Mouse (Mus musculus): ENCODE results near the gene Stab1. TPM values are rescaled to one million over a fixed set of nuclear protein-coding genes. Genes with fewer than 3 reads are reported as not detected.
A peak's percentile ranks its signal among the peaks of the same experiment; 100 is the strongest.

Gene Stab1
- total and polyA plus RNA-seq, 3 experiments = 0.44 TPM; not detected in 2

DNA sequence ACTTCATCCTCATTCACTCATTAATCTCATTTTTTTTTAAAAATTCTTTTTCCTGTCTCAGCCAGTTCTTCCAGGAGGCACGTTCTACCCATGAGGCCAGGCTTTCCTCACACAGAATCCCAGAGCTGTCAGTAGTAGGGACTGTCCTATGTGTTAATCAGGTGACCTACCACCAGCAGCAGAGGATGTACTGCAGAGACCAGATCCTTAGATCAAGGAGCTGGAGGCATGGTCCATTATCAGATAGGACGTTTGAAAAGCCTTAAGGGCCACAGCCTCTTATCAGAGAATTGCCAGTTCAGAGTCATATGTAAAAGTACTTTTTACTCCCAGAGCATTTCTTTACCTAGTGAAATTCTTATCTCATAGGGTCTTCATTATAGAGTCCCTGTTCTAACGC lies 54.4 kb downstream of the Stab1 start:
- DNase-seq (ENCODE audit: low spot score) = no peak
- H3K9me3 ChIP-seq (replicated peaks) = no peaks in the 10 kb centered on the region
- TF ChIP-seq CTCF (IDR thresholded peaks at IDR 0.05; ENCODE audit: low read depth, low read length) (no peak), TAL1 (conservative IDR thresholded peaks at IDR 0.05; ENCODE audit: low read depth, low read length) (no peak), GATA2 (IDR thresholded peaks at IDR 0.05; ENCODE audit: borderline replicate concordance, low read depth, low read length) (no peak), GATA1 (IDR thresholded peaks at IDR 0.05; ENCODE audit: borderline replicate concordance, low read length) (no peak), POLR2AphosphoS5 (IDR thresholded peaks at IDR 0.05; ENCODE audit: insufficient replicate concordance, low read depth, low read length) (no peak)
- peak; percentile 57 for ATAC-seq (ENCODE audit: extremely low read depth, insufficient number of reproducible peaks, low FRiP score, poor library complexity, severe bottlenecking)
- no peaks in the 10 kb centered on the region for H3K27me3 ChIP-seq (ENCODE audit: insufficient read depth, low read length)
- H3K36me3 ChIP-seq (replicated peaks) = peaks cover 91% of the 10 kb centered on the region
- no peak overlapping the region for H3K4me3 ChIP-seq (ENCODE audit: low read depth, low read length)
- peaks cover 33% of the 10 kb centered on the region for H3K4me1 ChIP-seq (ENCODE audit: insufficient read depth, low read depth, low read length)

- DNase-seq (ENCODE audit: low spot score) = no peak
- no peak for ATAC-seq (ENCODE audit: extremely low read depth, insufficient number of reproducible peaks, low FRiP score, poor library complexity, severe bottlenecking)
- Histone ChIP-seq H3K27me3 (ENCODE audit: insufficient read depth, low read length) (no peaks in the 10 kb centered on the region), H3K36me3 (replicated peaks) (peaks cover 91% of the 10 kb centered on the region), H3K9me3 (replicated peaks) (no peaks in the 10 kb centered on the region), H3K4me3 (ENCODE audit: low read depth, low read length) (no peak overlapping the region), H3K4me1 (ENCODE audit: insufficient read depth, low read depth, low read length) (peaks cover 35% of the 10 kb centered on the region)
- TF ChIP-seq POLR2AphosphoS5 (IDR thresholded peaks at IDR 0.05; ENCODE audit: insufficient replicate concordance, low read depth, low read length) = no peak
- TF ChIP-seq TAL1 (conservative IDR thresholded peaks at IDR 0.05; ENCODE audit: low read depth, low read length) = no peak
- TF ChIP-seq CTCF (IDR thresholded peaks at IDR 0.05; ENCODE audit: low read depth, low read length) = no peak
Measured at GRCm38 (mm10) chr14:31112187-31112586, 56.3 kb downstream of the Stab1 start.

DNA sequence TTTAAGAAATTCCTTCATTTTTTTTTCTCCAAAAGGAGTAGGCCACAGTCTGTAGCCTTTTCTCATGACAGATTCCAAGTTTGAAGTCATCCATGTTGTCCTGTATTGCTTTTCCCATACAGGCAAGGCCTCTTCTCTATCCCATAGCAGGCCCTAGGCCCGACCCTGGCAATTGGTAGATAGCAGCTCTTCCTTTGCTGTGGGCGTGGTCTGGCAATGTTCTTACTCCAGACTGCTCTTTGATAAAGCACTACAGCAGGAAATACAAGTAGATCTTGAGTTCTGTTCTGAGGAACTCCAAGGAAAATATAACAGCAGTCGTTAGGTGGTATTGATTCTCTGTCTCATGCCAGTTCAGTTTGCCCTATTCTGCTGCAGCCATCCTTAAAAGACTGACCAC lies 57.8 kb downstream of the Stab1 start:
- Histone ChIP-seq H3K9me3 (replicated peaks) (no peaks in the 10 kb centered on the region), H3K27me3 (ENCODE audit: insufficient read depth, low read length) (no peaks in the 10 kb centered on the region), H3K36me3 (replicated peaks) (peaks cover 92% of the 10 kb centered on the region), H3K4me1 (ENCODE audit: insufficient read depth, low read depth, low read length) (peaks cover 33% of the 10 kb centered on the region), H3K4me3 (ENCODE audit: low read depth, low read length) (no peak overlapping the region)
- DNase-seq (ENCODE audit: low spot score) (no peak), ATAC-seq (ENCODE audit: extremely low read depth, insufficient number of reproducible peaks, low FRiP score, poor library complexity, severe bottlenecking) (0 out of 2 replicates have a peak, but pooled peaks have one; percentile 34)
- no peak for TF ChIP-seq GATA2 (IDR thresholded peaks at IDR 0.05; ENCODE audit: borderline replicate concordance, low read depth, low read length)
- TF ChIP-seq TAL1 (conservative IDR thresholded peaks at IDR 0.05; ENCODE audit: low read depth, low read length) = no peak
- no peak for TF ChIP-seq POLR2AphosphoS5 (IDR thresholded peaks at IDR 0.05; ENCODE audit: insufficient replicate concordance, low read depth, low read length)
- no peak for TF ChIP-seq GATA1 (IDR thresholded peaks at IDR 0.05; ENCODE audit: borderline replicate concordance, low read length)
- no peak for TF ChIP-seq CTCF (IDR thresholded peaks at IDR 0.05; ENCODE audit: low read depth, low read length)

DNA sequence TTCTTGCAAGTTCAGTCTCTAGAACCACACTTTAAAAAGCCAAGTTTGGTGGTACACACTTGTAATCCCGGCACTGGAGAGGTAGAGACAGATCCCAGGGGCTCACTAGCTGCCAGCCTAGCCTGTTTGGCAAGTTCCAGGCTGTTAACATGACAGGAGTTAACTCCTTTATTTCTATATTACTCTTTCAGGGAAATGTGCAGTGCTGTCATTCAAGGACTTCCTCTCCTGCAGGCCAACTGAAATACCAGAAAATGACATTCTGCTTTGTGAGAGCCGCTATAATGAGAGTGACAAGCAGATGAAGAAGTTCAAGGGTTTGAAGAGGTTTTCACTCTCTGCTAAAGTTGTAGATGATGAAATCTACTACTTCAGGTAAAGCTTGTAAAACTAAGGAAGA lies 63.3 kb downstream of the Stab1 start:
- no peak for TF ChIP-seq CTCF (IDR thresholded peaks at IDR 0.05; ENCODE audit: low read depth, low read length)
- H3K4me3 ChIP-seq (ENCODE audit: low read depth, low read length) = no peak overlapping the region
- ATAC-seq (ENCODE audit: extremely low read depth, insufficient number of reproducible peaks, low FRiP score, poor library complexity, severe bottlenecking) = no peak
- DNase-seq (ENCODE audit: low spot score) = no peak
- H3K9me3 ChIP-seq (replicated peaks) = no peaks in the 10 kb centered on the region
- no peaks in the 10 kb centered on the region for H3K27me3 ChIP-seq (ENCODE audit: insufficient read depth, low read length)
- peaks cover 5% of the 10 kb centered on the region for H3K4me1 ChIP-seq (ENCODE audit: insufficient read depth, low read depth, low read length)
- H3K36me3 ChIP-seq (replicated peaks) = peaks cover 76% of the 10 kb centered on the region

- H3K36me3 ChIP-seq (replicated peaks) = peaks cover 72% of the 10 kb centered on the region
- TF ChIP-seq GATA2 (IDR thresholded peaks at IDR 0.05; ENCODE audit: borderline replicate concordance, low read depth, low read length) = no peak
- TF ChIP-seq GATA1 (IDR thresholded peaks at IDR 0.05; ENCODE audit: borderline replicate concordance, low read length) = no peak
- no peak for TF ChIP-seq CTCF (IDR thresholded peaks at IDR 0.05; ENCODE audit: low read depth, low read length)
- TF ChIP-seq TAL1 (conservative IDR thresholded peaks at IDR 0.05; ENCODE audit: low read depth, low read length) = no peak
- TF ChIP-seq POLR2AphosphoS5 (IDR thresholded peaks at IDR 0.05; ENCODE audit: insufficient replicate concordance, low read depth, low read length) = no peak
- no peak for ATAC-seq (ENCODE audit: extremely low read depth, insufficient number of reproducible peaks, low FRiP score, poor library complexity, severe bottlenecking)
- H3K27me3 ChIP-seq (ENCODE audit: insufficient read depth, low read length) = no peaks in the 10 kb centered on the region
- H3K4me3 ChIP-seq (ENCODE audit: low read depth, low read length) = no peak overlapping the region
- H3K9me3 ChIP-seq (replicated peaks) = no peaks in the 10 kb centered on the region
- peaks cover 17% of the 10 kb centered on the region for H3K4me1 ChIP-seq (ENCODE audit: insufficient read depth, low read depth, low read length)
- DNase-seq (ENCODE audit: low spot score) = no peak
Measured at GRCm38 (mm10) chr14:31089918-31090317, 78.5 kb downstream of the Stab1 start.

Other genes with a start within 250 kb of the Stab1 start
- not detected in 2 replicates for gene Itih3, start 244.9 kb downstream of the Stab1 start, total RNA-seq (2014; fragmentation: Nextera tagmentation)
- not detected in 2 replicates for gene Itih3, start 244.9 kb downstream of the Stab1 start, total RNA-seq (2017)
- gene Itih3, start 244.9 kb downstream of the Stab1 start, polyA plus RNA-seq (2012) = not detected in 2 replicates
- gene Itih1, start 225.4 kb downstream of the Stab1 start, total RNA-seq (2014; fragmentation: Nextera tagmentation) = not detected in 2 replicates
- gene Itih1, start 225.4 kb downstream of the Stab1 start, total RNA-seq (2017) = not detected in 2 replicates
- gene Itih1, start 225.4 kb downstream of the Stab1 start, polyA plus RNA-seq (2012) = not detected in 2 replicates
- gene Nek4, start 217.3 kb downstream of the Stab1 start, total RNA-seq (2014; fragmentation: Nextera tagmentation) = 21.9 and 23.0 TPM in 2 replicates
- gene Nek4, start 217.3 kb downstream of the Stab1 start, total RNA-seq (2017) = 13.6 and 14.6 TPM in 2 replicates
- gene Nek4, start 217.3 kb downstream of the Stab1 start, polyA plus RNA-seq (2012) = 6.3 and 7.3 TPM in 2 replicates
- gene Glt8d1, start 167.2 kb downstream of the Stab1 start, total RNA-seq (2014; fragmentation: Nextera tagmentation) = 48.8 and 53.6 TPM in 2 replicates
- 23.7 and 34.4 TPM in 2 replicates for gene Glt8d1, start 167.2 kb downstream of the Stab1 start, total RNA-seq (2017)
- 4.5 and 4.7 TPM in 2 replicates for gene Glt8d1, start 167.2 kb downstream of the Stab1 start, polyA plus RNA-seq (2012)
- gene Spcs1, start 167.0 kb downstream of the Stab1 start, total RNA-seq (2014; fragmentation: Nextera tagmentation) = 124 and 129 TPM in 2 replicates
- 169 and 173 TPM in 2 replicates for gene Spcs1, start 167.0 kb downstream of the Stab1 start, total RNA-seq (2017)
- 17.7 TPM in 2 replicates for gene Spcs1, start 167.0 kb downstream of the Stab1 start, polyA plus RNA-seq (2012)
- 144 and 168 TPM in 2 replicates for gene Pbrm1, start 149.5 kb downstream of the Stab1 start, total RNA-seq (2014; fragmentation: Nextera tagmentation)
- 51.4 and 61.2 TPM in 2 replicates for gene Pbrm1, start 149.5 kb downstream of the Stab1 start, total RNA-seq (2017)
- 11.9 and 15.3 TPM in 2 replicates for gene Pbrm1, start 149.5 kb downstream of the Stab1 start, polyA plus RNA-seq (2012)
- 376 and 398 TPM in 2 replicates for gene Gnl3, start 149.5 kb downstream of the Stab1 start, total RNA-seq (2014; fragmentation: Nextera tagmentation)
- gene Gnl3, start 149.5 kb downstream of the Stab1 start, total RNA-seq (2017) = 271 and 308 TPM in 2 replicates
- gene Gnl3, start 149.5 kb downstream of the Stab1 start, polyA plus RNA-seq (2012) = 21.8 and 37.9 TPM in 2 replicates
- gene Smim4, start 39.7 kb downstream of the Stab1 start, total RNA-seq (2014; fragmentation: Nextera tagmentation) = 32.1 and 36.7 TPM in 2 replicates
- gene Smim4, start 39.7 kb downstream of the Stab1 start, total RNA-seq (2017) = 167 and 173 TPM in 2 replicates
- 71.4 and 93.4 TPM in 2 replicates for gene Smim4, start 39.7 kb downstream of the Stab1 start, polyA plus RNA-seq (2012)
- gene Nt5dc2, start 37.6 kb downstream of the Stab1 start, total RNA-seq (2014; fragmentation: Nextera tagmentation) = 213 and 233 TPM in 2 replicates
- gene Nt5dc2, start 37.6 kb downstream of the Stab1 start, total RNA-seq (2017) = 136 and 175 TPM in 2 replicates
- 381 and 572 TPM in 2 replicates for gene Nt5dc2, start 37.6 kb downstream of the Stab1 start, polyA plus RNA-seq (2012)
- gene Tnnc1, start 39.7 kb upstream of the Stab1 start, total RNA-seq (2014; fragmentation: Nextera tagmentation) = 3.3 TPM in 1 of 2 replicates, not detected in the other
- gene Tnnc1, start 39.7 kb upstream of the Stab1 start, total RNA-seq (2017) = 1.1 TPM in 1 of 2 replicates, not detected in the other
- gene Tnnc1, start 39.7 kb upstream of the Stab1 start, polyA plus RNA-seq (2012) = 0.08 TPM in 1 of 2 replicates, not detected in the other
- gene Nisch, start 48.3 kb upstream of the Stab1 start, total RNA-seq (2014; fragmentation: Nextera tagmentation) = 287 and 312 TPM in 2 replicates
- 83.8 and 87.1 TPM in 2 replicates for gene Nisch, start 48.3 kb upstream of the Stab1 start, total RNA-seq (2017)
- 173 and 201 TPM in 2 replicates for gene Nisch, start 48.3 kb upstream of the Stab1 start, polyA plus RNA-seq (2012)
- not detected in 2 replicates for gene Sema3g, start 49.2 kb upstream of the Stab1 start, total RNA-seq (2014; fragmentation: Nextera tagmentation)
- 0.11 TPM in 1 of 2 replicates, not detected in the other for gene Sema3g, start 49.2 kb upstream of the Stab1 start, total RNA-seq (2017)
- not detected in 2 replicates for gene Sema3g, start 49.2 kb upstream of the Stab1 start, polyA plus RNA-seq (2012)
- gene Phf7, start 82.7 kb upstream of the Stab1 start, total RNA-seq (2014; fragmentation: Nextera tagmentation) = 11.7 and 13.2 TPM in 2 replicates
- gene Phf7, start 82.7 kb upstream of the Stab1 start, total RNA-seq (2017) = 5.8 and 6.5 TPM in 2 replicates
- gene Phf7, start 82.7 kb upstream of the Stab1 start, polyA plus RNA-seq (2012) = 1.7 and 1.9 TPM in 2 replicates
- 26.4 and 47.0 TPM in 2 replicates for gene Bap1, start 82.8 kb upstream of the Stab1 start, total RNA-seq (2014; fragmentation: Nextera tagmentation)
- 42.5 and 45.9 TPM in 2 replicates for gene Bap1, start 82.8 kb upstream of the Stab1 start, total RNA-seq (2017)
- 65.7 and 66.3 TPM in 2 replicates for gene Bap1, start 82.8 kb upstream of the Stab1 start, polyA plus RNA-seq (2012)
- not detected in 2 replicates for gene Dnah1, start 155.3 kb upstream of the Stab1 start, total RNA-seq (2014; fragmentation: Nextera tagmentation)
- under 0.01 TPM in 2 replicates for gene Dnah1, start 155.3 kb upstream of the Stab1 start, total RNA-seq (2017)
- gene Dnah1, start 155.3 kb upstream of the Stab1 start, polyA plus RNA-seq (2012) = not detected in 2 replicates
- gene Capn7, start 168.0 kb upstream of the Stab1 start, total RNA-seq (2014; fragmentation: Nextera tagmentation) = 46.9 and 72.7 TPM in 2 replicates
- gene Capn7, start 168.0 kb upstream of the Stab1 start, total RNA-seq (2017) = 62.5 and 66.6 TPM in 2 replicates
- 6.2 and 6.6 TPM in 2 replicates for gene Capn7, start 168.0 kb upstream of the Stab1 start, polyA plus RNA-seq (2012)

All from G1E (cell line).